Mouse (Mus musculus) cerebellum, postnatal 10 days (tissue): ENCODE measurements at regions not wholly inside any gene's neighbourhood (a gene's known extent, or its start where the extent isn't known, plus 50 kb on each side); places are given as distances from the start of the nearest gene placed in this dataset.

ENCODE experiments used
- DNase-seq, 2 experiments: peaks; one replicate each; pipeline ENCODE4 v3.0.0; 2021; ENCODE audit warnings: mixed read lengths in 2 of 2

- DNase-seq, result no peak
These were observed 481.0 kb downstream of the Lipi start for GRCm38 (mm10) chr16:75104894-75105293.

GRCm38 (mm10) chr16:75093163-75093562 is 492.7 kb downstream of the Lipi start:
- DNase-seq, result no peak

- peak; percentile 15 to 16 for DNase-seq
These were observed 493.3 kb downstream of the Lipi start for GRCm38 (mm10) chr16:75092471-75093130.

GRCm38 (mm10) chr16:75091931-75092330 is 493.9 kb downstream of the Lipi start:
- no peak for DNase-seq

GRCm38 (mm10) chr16:75089383-75090035 is 496.4 kb downstream of the Lipi start:
- peak; percentile 7 to 23 for DNase-seq

- no peak for DNase-seq
These were observed 497.2 kb downstream of the Lipi start for GRCm38 (mm10) chr16:75088701-75089100.

GRCm38 (mm10) chr16:75065281-75065680 is 520.6 kb downstream of the Lipi start:
- no peak for DNase-seq

GRCm38 (mm10) chr16:75052953-75053352 is 532.9 kb downstream of the Lipi start:
- DNase-seq, result no peak

GRCm38 (mm10) chr16:75045969-75046368 is 539.9 kb downstream of the Lipi start:
- no peak for DNase-seq
